7 mouse cellular contexts compared by ENCODE assay signal in the genomic region with DNA sequence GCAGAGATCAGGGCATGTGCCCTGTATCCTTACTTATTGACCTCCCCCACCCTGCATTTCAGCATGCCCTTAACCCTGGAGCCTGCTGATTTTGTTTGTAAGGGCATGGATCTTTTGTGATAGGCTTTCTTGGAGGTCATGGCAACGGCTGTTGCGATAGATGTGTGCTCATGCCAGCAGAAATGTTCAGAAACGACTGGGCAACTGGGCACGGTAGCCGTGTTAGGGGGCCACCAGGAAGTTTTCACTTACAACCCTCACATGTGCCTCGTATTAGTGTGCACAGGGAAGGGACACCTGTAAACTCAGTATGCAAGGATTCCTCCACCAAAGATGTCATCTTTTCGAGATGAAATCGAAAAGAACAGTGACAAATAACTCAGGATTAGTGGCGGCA. TPM values are rescaled to one million over a fixed set of nuclear protein-coding genes. Genes with fewer than 3 reads are reported as not detected.
DNase-seq lines count a peak whose midpoint lies in the region; ATAC-seq lines count a peak whose summit lies in the region.

No protein-coding gene starts in this region.

- no peaks in the 10 kb centered on the region for H3K36me3 ChIP-seq in lung, embryonic 15.5 days
- no peaks in the 10 kb centered on the region for H3K36me3 ChIP-seq in forebrain, embryonic 11.5 days (ENCODE audit: control insufficient read depth, insufficient read depth, low read length)
- H3K36me3 ChIP-seq in limb, embryonic 10.5 days: no peaks in the 10 kb centered on the region
- no peaks in the 10 kb centered on the region for H3K36me3 ChIP-seq in neural tube, embryonic 15.5 days

- WGBS in lung, embryonic 15.5 days: 24% methylated on average over 9 of the region's 9 CpGs
- WGBS in forebrain, embryonic 11.5 days: 39% methylated on average over 9 of the region's 9 CpGs
- 37% methylated on average over 9 of the region's 9 CpGs for WGBS in limb, embryonic 10.5 days
- WGBS in neural tube, embryonic 15.5 days: 39% methylated on average over 9 of the region's 9 CpGs

- no peak for DNase-seq in lung, postnatal 14 days
- no peak for DNase-seq in forebrain, embryonic 11.5 days (ENCODE audit: low spot score)
- peak; percentile 44 for DNase-seq in limb, embryonic 10.5 days (ENCODE audit: low spot score)
- no peak for DNase-seq in left cerebral cortex, postnatal 10 days (ENCODE audit: extremely low spot score in 1 of 2, low spot score in 2 of 2)
- DNase-seq in lung, postnatal 10 days: no peak

- peak overlapping the region; percentile 97 for H3K27ac ChIP-seq in lung, embryonic 15.5 days
- H3K27ac ChIP-seq in forebrain, embryonic 11.5 days (ENCODE audit: low read depth, low read length): no peak overlapping the region
- peak overlapping the region; percentile 84 for H3K27ac ChIP-seq in limb, embryonic 10.5 days
- peak overlapping the region; percentile 69 for H3K27ac ChIP-seq in neural tube, embryonic 15.5 days (replicated peaks)

- H3K4me3 ChIP-seq in lung, embryonic 15.5 days: peak overlapping the region; percentile 43
- peak overlapping the region; percentile 38 for H3K4me3 ChIP-seq in forebrain, embryonic 11.5 days (ENCODE audit: low read depth, low read length)
- peak overlapping the region; percentile 53 for H3K4me3 ChIP-seq in limb, embryonic 10.5 days
- H3K4me3 ChIP-seq in neural tube, embryonic 15.5 days (replicated peaks): peak overlapping the region; percentile 42

- H3K4me2 ChIP-seq in lung, embryonic 15.5 days: peak overlapping the region; percentile 82
- peak overlapping the region; percentile 81 for H3K4me2 ChIP-seq in forebrain, embryonic 11.5 days (ENCODE audit: low read depth, low read length, severe bottlenecking)
- H3K4me2 ChIP-seq in neural tube, embryonic 15.5 days: peak overlapping the region; percentile 64

- H3K9me3 ChIP-seq in lung, embryonic 15.5 days: no peaks in the 10 kb centered on the region
- no peaks in the 10 kb centered on the region for H3K9me3 ChIP-seq in forebrain, embryonic 11.5 days (ENCODE audit: control insufficient read depth, low read length)
- no peaks in the 10 kb centered on the region for H3K9me3 ChIP-seq in limb, embryonic 10.5 days (replicated peaks)
- H3K9me3 ChIP-seq in neural tube, embryonic 15.5 days (replicated peaks): no peaks in the 10 kb centered on the region

- no peaks in the 10 kb centered on the region for H3K27me3 ChIP-seq in lung, embryonic 15.5 days
- no peaks in the 10 kb centered on the region for H3K27me3 ChIP-seq in forebrain, embryonic 11.5 days (ENCODE audit: control insufficient read depth, insufficient read depth, low read length)
- no peaks in the 10 kb centered on the region for H3K27me3 ChIP-seq in limb, embryonic 10.5 days (ENCODE audit: low read depth, poor library complexity, severe bottlenecking)
- no peaks in the 10 kb centered on the region for H3K27me3 ChIP-seq in neural tube, embryonic 15.5 days (replicated peaks)

- intact Hi-C loops in left cerebral cortex, postnatal 10 days (cut with DNase I): no loop called here

- ATAC-seq in lung, embryonic 15.5 days (ENCODE audit: borderline replicate concordance, extremely low read depth, low FRiP score, low TSS enrichment): no peak
- ATAC-seq in forebrain, embryonic 11.5 days (replicated peaks; ENCODE audit: low FRiP score): peak; percentile 18; the same call in 1 of the 2 replicates
- ATAC-seq in neural tube, embryonic 15.5 days (ENCODE audit: low FRiP score): no peak

- peak overlapping the region; percentile 57 for H3K9ac ChIP-seq in lung, embryonic 15.5 days
- H3K9ac ChIP-seq in forebrain, embryonic 11.5 days (ENCODE audit: low read length): peak overlapping the region; percentile 54
- H3K9ac ChIP-seq in neural tube, embryonic 15.5 days (replicated peaks): peak overlapping the region; percentile 38

- H3K4me1 ChIP-seq in lung, embryonic 15.5 days: peaks cover 38% of the 10 kb centered on the region
- H3K4me1 ChIP-seq in forebrain, embryonic 11.5 days (replicated peaks; ENCODE audit: control insufficient read depth, insufficient read depth, low read length): no peaks in the 10 kb centered on the region; the same call in 1 of the 2 replicates
- peaks cover 33% of the 10 kb centered on the region for H3K4me1 ChIP-seq in limb, embryonic 10.5 days
- peaks cover 17% of the 10 kb centered on the region for H3K4me1 ChIP-seq in neural tube, embryonic 15.5 days

RNA-seq across cellular contexts. Expression of a gene that starts 0.5 kb away (rescaled TPM):
- polyA plus RNA-seq in lung, embryonic 15.5 days (2015; fragmentation: Nextera tagmentation; extraction: Ambion mirVana): 9.6 and 9.7 TPM in 2 replicates
- 2.3 and 2.9 TPM in 2 replicates for polyA plus RNA-seq in forebrain, embryonic 11.5 days (2014; fragmentation: Nextera tagmentation; extraction: Ambion mirVana)
- polyA plus RNA-seq in limb, embryonic 10.5 days (2016; fragmentation: Nextera tagmentation; extraction: Ambion mirVana): 4.0 and 4.2 TPM in 2 replicates
- 1.3 and 3.2 TPM in 2 replicates for polyA plus RNA-seq in neural tube, embryonic 15.5 days (2015; fragmentation: Nextera tagmentation; extraction: Ambion mirVana)
- total RNA-seq in left cerebral cortex, postnatal 10 days (2021): under 1 TPM; 0.58 to 0.75 TPM
